Mouse (Mus musculus): ENCODE results near the gene Adss. TPM values are rescaled to one million over a fixed set of nuclear protein-coding genes. Genes with fewer than 3 reads are reported as not detected.

Adss gene
- polyA plus RNA-seq, 1 experiment = 25.3 TPM

DNA sequence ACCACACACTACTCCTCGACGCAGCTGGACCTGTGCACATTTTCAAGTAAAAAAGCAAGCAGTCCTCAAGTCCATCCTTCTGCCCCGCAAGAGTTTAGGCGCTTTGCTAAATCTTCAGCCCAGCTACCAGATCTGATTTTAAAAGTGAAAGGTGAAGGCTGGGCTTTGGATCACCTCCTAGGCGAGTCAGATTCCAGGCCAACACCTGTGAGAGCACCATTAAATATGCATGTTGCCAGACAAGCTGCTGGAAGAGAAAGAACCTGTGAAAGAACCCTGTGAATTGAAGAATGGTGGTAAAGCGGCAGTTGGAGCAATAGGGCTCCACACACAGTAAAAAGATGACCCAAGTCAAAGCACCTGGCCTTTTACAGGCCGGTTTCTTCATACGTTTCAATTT lies 1.4 kb downstream of the Adss start:
- whole genome bisulfite sequencing = 11% methylated on average over 8 of the region's 8 CpGs
- peak; percentile 44 for DNase-seq

DNA sequence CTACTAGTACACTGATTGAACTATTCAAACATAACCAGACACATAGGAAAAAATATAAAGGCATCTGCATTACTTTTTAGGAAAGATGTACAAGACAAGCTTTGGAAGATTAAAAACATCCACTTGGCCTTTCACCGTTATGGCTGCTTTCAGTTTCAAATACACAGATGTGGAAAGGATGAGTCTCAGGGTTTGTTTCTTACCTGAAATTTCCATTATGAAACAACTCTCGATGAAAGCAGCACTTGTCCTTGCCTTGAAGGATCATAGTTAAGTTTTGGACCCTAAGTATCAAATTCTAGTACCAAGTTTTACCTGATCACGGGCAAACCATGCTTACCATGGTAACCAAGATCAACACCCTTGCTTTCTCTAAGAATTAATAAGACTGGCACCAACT lies 3.5 kb downstream of the Adss start:
- H3K4me1 ChIP-seq (ENCODE audit: control insufficient read depth, insufficient read depth, low read length) = peaks cover 12% of the 10 kb centered on the region
- H3K27ac ChIP-seq (ENCODE audit: insufficient read depth, low read depth, low read length) = no peak overlapping the region
- H3K4me3 ChIP-seq (ENCODE audit: insufficient read depth, low read depth, low read length) = no peak overlapping the region
- TF ChIP-seq POLR2A (IDR thresholded peaks at IDR 0.05; ENCODE audit: low read depth, low read length) (no peak), CTCF (conservative IDR thresholded peaks at IDR 0.05; ENCODE audit: insufficient read depth, insufficient read length, low read depth, low read length) (no peak)
- no peaks in the 10 kb centered on the region for H3K36me3 ChIP-seq (ENCODE audit: control insufficient read depth, insufficient read depth, low read length)
- 77% methylated on average over 3 of the region's 3 CpGs for WGBS
- H3K27me3 ChIP-seq (replicated peaks; ENCODE audit: control insufficient read depth, insufficient read depth, low read length) = no peaks in the 10 kb centered on the region
- DNase-seq = no peak

More for the DNA sequence above, 1.4 kb downstream of the Adss start:
- Histone ChIP-seq H3K4me1 (ENCODE audit: control insufficient read depth, insufficient read depth, low read length) (peaks cover 12% of the 10 kb centered on the region), H3K27me3 (replicated peaks; ENCODE audit: control insufficient read depth, insufficient read depth, low read length) (no peaks in the 10 kb centered on the region), H3K4me3 (ENCODE audit: insufficient read depth, low read depth, low read length) (peak overlapping the region; percentile 40), H3K27ac (ENCODE audit: insufficient read depth, low read depth, low read length) (peak overlapping the region; percentile 39), H3K36me3 (ENCODE audit: control insufficient read depth, insufficient read depth, low read length) (no peaks in the 10 kb centered on the region)
- TF ChIP-seq CTCF (conservative IDR thresholded peaks at IDR 0.05; ENCODE audit: insufficient read depth, insufficient read length, low read depth, low read length) (no peak), POLR2A (IDR thresholded peaks at IDR 0.05; ENCODE audit: low read depth, low read length) (no peak)

DNA sequence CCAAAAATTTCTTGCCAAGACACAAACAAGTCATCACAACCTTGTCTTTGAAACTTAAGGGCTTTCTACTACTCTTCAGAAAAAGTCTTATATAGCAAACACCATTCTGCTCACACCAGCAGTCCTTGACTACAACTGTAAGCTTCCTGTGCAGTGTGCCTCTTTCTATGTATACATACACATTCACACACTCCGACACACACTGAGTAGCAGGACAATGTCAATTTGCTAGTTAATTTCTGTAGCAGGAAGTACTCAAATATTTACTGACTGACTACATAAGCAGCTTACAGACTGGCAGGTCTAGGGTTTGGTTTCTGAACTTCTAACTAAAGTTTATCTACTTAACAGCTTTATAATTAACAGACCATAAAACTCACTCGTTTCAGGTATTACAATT lies 18.9 kb downstream of the Adss start:
- H3K27me3 ChIP-seq (replicated peaks; ENCODE audit: control insufficient read depth, insufficient read depth, low read length) = no peaks in the 10 kb centered on the region
- DNase-seq = peak; percentile 16
- TF ChIP-seq POLR2A (IDR thresholded peaks at IDR 0.05; ENCODE audit: low read depth, low read length) (no peak), CTCF (conservative IDR thresholded peaks at IDR 0.05; ENCODE audit: insufficient read depth, insufficient read length, low read depth, low read length) (no peak)
- 34% methylated on average over 2 of the region's 2 CpGs for WGBS
- peaks cover 5% of the 10 kb centered on the region; the same call in 1 of the 2 replicates for H3K36me3 ChIP-seq (ENCODE audit: control insufficient read depth, insufficient read depth, low read length)
- H3K27ac ChIP-seq (ENCODE audit: insufficient read depth, low read depth, low read length) = no peak overlapping the region; the same call in 1 of the 2 replicates
- peaks cover 7% of the 10 kb centered on the region; the same call in 1 of the 2 replicates for H3K4me1 ChIP-seq (ENCODE audit: control insufficient read depth, insufficient read depth, low read length)
- no peak overlapping the region for H3K4me3 ChIP-seq (ENCODE audit: insufficient read depth, low read depth, low read length)

GRCm38 (mm10) chr1:177768931-177769330 lies 27.4 kb downstream of the Adss start:
- no peaks in the 10 kb centered on the region for H3K27me3 ChIP-seq (replicated peaks; ENCODE audit: control insufficient read depth, insufficient read depth, low read length)
- H3K4me1 ChIP-seq (ENCODE audit: control insufficient read depth, insufficient read depth, low read length) = no peaks in the 10 kb centered on the region
- no peak overlapping the region for H3K4me3 ChIP-seq (ENCODE audit: insufficient read depth, low read depth, low read length)
- TF ChIP-seq CTCF (conservative IDR thresholded peaks at IDR 0.05; ENCODE audit: insufficient read depth, insufficient read length, low read depth, low read length) = no peak
- TF ChIP-seq POLR2A (IDR thresholded peaks at IDR 0.05; ENCODE audit: low read depth, low read length) = no peak
- peaks cover 10% of the 10 kb centered on the region; the same call in 1 of the 2 replicates for H3K36me3 ChIP-seq (ENCODE audit: control insufficient read depth, insufficient read depth, low read length)
- H3K27ac ChIP-seq (ENCODE audit: insufficient read depth, low read depth, low read length) = no peak overlapping the region
- DNase-seq = no peak

DNA sequence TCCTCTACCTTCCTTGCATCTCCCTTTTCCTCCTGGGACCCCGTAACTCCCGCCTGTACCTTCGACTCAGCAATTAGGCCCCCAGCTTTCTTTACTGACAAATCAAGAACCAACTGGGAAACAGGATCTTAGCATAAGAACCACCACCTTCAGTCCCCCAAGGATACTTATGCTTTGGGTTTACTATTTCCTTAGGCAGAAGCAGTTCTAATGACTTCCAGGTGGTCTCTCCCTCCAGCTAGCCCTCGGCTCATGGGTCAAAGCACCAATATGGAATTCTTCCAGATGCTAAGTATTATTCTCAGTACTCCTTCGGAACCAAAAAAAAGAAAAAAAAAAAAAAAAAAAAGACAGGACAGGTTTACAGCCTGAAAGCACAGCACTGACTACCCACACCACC lies 39.1 kb downstream of the Adss start:
- 79% methylated on average over 5 of the region's 5 CpGs for WGBS
- H3K4me1 ChIP-seq (ENCODE audit: control insufficient read depth, insufficient read depth, low read length) = no peaks in the 10 kb centered on the region
- H3K36me3 ChIP-seq (ENCODE audit: control insufficient read depth, insufficient read depth, low read length) = peaks cover 4% of the 10 kb centered on the region
- no peak overlapping the region for H3K27ac ChIP-seq (ENCODE audit: insufficient read depth, low read depth, low read length)
- H3K27me3 ChIP-seq (replicated peaks; ENCODE audit: control insufficient read depth, insufficient read depth, low read length) = no peaks in the 10 kb centered on the region
- no peak overlapping the region for H3K4me3 ChIP-seq (ENCODE audit: insufficient read depth, low read depth, low read length)
- DNase-seq = no peak
- TF ChIP-seq CTCF (conservative IDR thresholded peaks at IDR 0.05; ENCODE audit: insufficient read depth, insufficient read length, low read depth, low read length) (no peak), POLR2A (IDR thresholded peaks at IDR 0.05; ENCODE audit: low read depth, low read length) (no peak)

GRCm38 (mm10) chr1:177753496-177753895 lies 42.8 kb downstream of the Adss start:
- WGBS = 74% methylated on average over 1 of the region's 1 CpGs

DNA sequence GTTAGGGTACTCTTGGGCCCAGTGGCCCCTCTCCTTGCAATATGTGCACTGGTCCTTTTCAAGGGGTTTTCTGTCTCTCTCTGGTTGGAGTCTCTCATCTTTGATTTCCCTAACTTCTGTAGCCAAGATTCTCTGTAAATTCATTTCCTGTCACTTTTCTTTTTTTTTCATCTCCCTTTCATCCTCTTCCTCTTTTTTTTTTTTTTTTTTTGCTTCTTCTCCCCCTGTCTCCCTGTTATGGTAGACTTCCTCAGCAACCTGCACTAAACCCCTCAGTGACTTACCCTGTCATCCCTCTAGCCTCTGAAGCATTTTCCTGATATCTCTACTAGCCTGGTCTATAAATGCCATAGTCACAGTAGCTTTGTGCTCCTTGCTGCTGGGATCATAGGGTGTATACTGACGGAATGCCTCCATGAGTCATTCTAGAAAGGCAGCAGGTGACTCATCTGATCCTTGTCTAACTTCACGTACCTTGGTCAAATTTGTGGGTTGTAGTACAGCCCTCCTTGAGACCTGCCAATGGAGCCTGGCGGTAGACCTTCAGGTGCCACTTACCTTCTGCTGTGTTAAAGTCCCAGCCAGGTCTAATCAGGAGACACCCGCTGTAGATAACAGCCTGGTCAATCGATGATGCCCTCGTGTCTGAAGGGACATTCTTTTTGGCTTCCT lies 48.3 kb downstream of the Adss start:
- H3K36me3 ChIP-seq (ENCODE audit: control insufficient read depth, insufficient read depth, low read length) = peaks cover 11% of the 10 kb centered on the region
- DNase-seq = no peak
- no peaks in the 10 kb centered on the region for H3K27me3 ChIP-seq (replicated peaks; ENCODE audit: control insufficient read depth, insufficient read depth, low read length)
- TF ChIP-seq CTCF (conservative IDR thresholded peaks at IDR 0.05; ENCODE audit: insufficient read depth, insufficient read length, low read depth, low read length) = no peak
- TF ChIP-seq POLR2A (IDR thresholded peaks at IDR 0.05; ENCODE audit: low read depth, low read length) = no peak
- no peak overlapping the region for H3K4me3 ChIP-seq (ENCODE audit: insufficient read depth, low read depth, low read length)
- H3K4me1 ChIP-seq (ENCODE audit: control insufficient read depth, insufficient read depth, low read length) = peaks cover 16% of the 10 kb centered on the region
- H3K27ac ChIP-seq (ENCODE audit: insufficient read depth, low read depth, low read length) = no peak overlapping the region
- 96% methylated on average over 6 of the region's 6 CpGs for WGBS

More at GRCm38 (mm10) chr1:177753496-177753895, 42.8 kb downstream of the Adss start:
- Histone ChIP-seq H3K4me1 (ENCODE audit: control insufficient read depth, insufficient read depth, low read length) (no peaks in the 10 kb centered on the region), H3K27me3 (replicated peaks; ENCODE audit: control insufficient read depth, insufficient read depth, low read length) (no peaks in the 10 kb centered on the region), H3K36me3 (ENCODE audit: control insufficient read depth, insufficient read depth, low read length) (peaks cover 8% of the 10 kb centered on the region), H3K4me3 (ENCODE audit: insufficient read depth, low read depth, low read length) (no peak overlapping the region), H3K27ac (ENCODE audit: insufficient read depth, low read depth, low read length) (no peak overlapping the region)
- no peak for TF ChIP-seq CTCF (conservative IDR thresholded peaks at IDR 0.05; ENCODE audit: insufficient read depth, insufficient read length, low read depth, low read length)
- no peak for TF ChIP-seq POLR2A (IDR thresholded peaks at IDR 0.05; ENCODE audit: low read depth, low read length)
- no peak for DNase-seq
